Mouse (Mus musculus) liver, adult 2 months (tissue): ENCODE results near the gene 2310034G01Rik. TPM values are rescaled to one million over a fixed set of nuclear protein-coding genes. Genes with fewer than 3 reads are reported as not detected.
A peak's percentile ranks its signal among the peaks of the same experiment; 100 is the strongest.

Source experiments
- DNase-seq: peaks from one replicate; pipeline ENCODE4 v3.0.0-alpha.2; 2011; ENCODE audit warnings: low read depth, low spot score; ENCODE audit errors: extremely low read depth
- H3K27ac ChIP-seq: fragments of 200-500 bp; replicated peaks from 2 replicates; pipeline ENCODE4 v1.5.1; 2012; ENCODE audit warnings: low read depth, mild to moderate bottlenecking, control low read depth, inconsistent platforms, low read length; ENCODE audit not compliant: insufficient read depth
- H3K27me3 ChIP-seq: fragments of 200-500 bp; 2 replicates; pipeline ENCODE4 v1.6.1; 2012; ENCODE audit warnings: mild to moderate bottlenecking, moderate library complexity, low read length, inconsistent platforms; ENCODE audit not compliant: control insufficient read depth, insufficient read depth
- H3K36me3 ChIP-seq: fragments of 200-500 bp; 2 replicates; pipeline ENCODE4 v1.6.1; 2012; ENCODE audit warnings: low read length, inconsistent platforms; ENCODE audit not compliant: control insufficient read depth, insufficient read depth
- H3K4me1 ChIP-seq: fragments of 200-500 bp; 2 replicates; pipeline ENCODE4 v1.6.1; 2011; ENCODE audit warnings: low read length; ENCODE audit not compliant: control insufficient read depth, insufficient read depth
- H3K4me3 ChIP-seq: fragments of 200-500 bp; 2 replicates; pipeline ENCODE4 v1.5.1; 2011; ENCODE audit warnings: low read depth, mild to moderate bottlenecking, control low read depth, low read length, moderate library complexity; ENCODE audit not compliant: insufficient read depth
- H3K79me2 ChIP-seq: fragments of 200-500 bp; 2 replicates; pipeline ENCODE4 v1.6.1; 2012; ENCODE audit warnings: inconsistent platforms, mild to moderate bottlenecking, low read length, moderate library complexity; ENCODE audit not compliant: control insufficient read depth, insufficient read depth
- H3K9ac ChIP-seq: fragments of 200-500 bp; 2 replicates; pipeline ENCODE4 v1.6.1; 2012; ENCODE audit warnings: low read depth, mild to moderate bottlenecking, control low read depth, inconsistent platforms, low read length
- CTCF ChIP-seq: fragments of 200-500 bp; IDR thresholded peaks from 2 replicates; pipeline ENCODE4 v1.5.1; 2011; ENCODE audit warnings: low read depth, low read length, control low read depth
- POLR2A ChIP-seq: fragments of 200-500 bp; IDR thresholded peaks from 2 replicates; pipeline ENCODE4 v1.6.1; 2011; ENCODE audit warnings: low read length, control low read depth; ENCODE audit not compliant: insufficient read depth; ENCODE audit errors: extremely low read depth
- WGBS: fragments of 180-500 bp; shearing (Covaris S2); methylation state at CpG from one replicate; pipeline ENCODE4 v1.1.7; 2018; 5-methylcytosine and 5-hydroxymethylcytosine counted together
- polyA plus RNA-seq: library from polyadenylated mRNA; depleted of rRNA; stranded (reverse); fragments of >200 nt; gene quantifications from 2 replicates; pipeline ENCODE4 v1.2.3, GENCODE M21; 2012; rRNA removed
- total RNA-seq: library from RNA; depleted of rRNA; stranded (reverse); fragments of >200 nt; gene quantifications from 2 replicates; pipeline ENCODE4 v1.2.3, GENCODE M21; 2014; rRNA removed

Gene 2310034G01Rik
- total RNA-seq (0.09 and 0.40 TPM in 2 replicates), polyA plus RNA-seq (0.10 and 0.25 TPM in 2 replicates)

DNA sequence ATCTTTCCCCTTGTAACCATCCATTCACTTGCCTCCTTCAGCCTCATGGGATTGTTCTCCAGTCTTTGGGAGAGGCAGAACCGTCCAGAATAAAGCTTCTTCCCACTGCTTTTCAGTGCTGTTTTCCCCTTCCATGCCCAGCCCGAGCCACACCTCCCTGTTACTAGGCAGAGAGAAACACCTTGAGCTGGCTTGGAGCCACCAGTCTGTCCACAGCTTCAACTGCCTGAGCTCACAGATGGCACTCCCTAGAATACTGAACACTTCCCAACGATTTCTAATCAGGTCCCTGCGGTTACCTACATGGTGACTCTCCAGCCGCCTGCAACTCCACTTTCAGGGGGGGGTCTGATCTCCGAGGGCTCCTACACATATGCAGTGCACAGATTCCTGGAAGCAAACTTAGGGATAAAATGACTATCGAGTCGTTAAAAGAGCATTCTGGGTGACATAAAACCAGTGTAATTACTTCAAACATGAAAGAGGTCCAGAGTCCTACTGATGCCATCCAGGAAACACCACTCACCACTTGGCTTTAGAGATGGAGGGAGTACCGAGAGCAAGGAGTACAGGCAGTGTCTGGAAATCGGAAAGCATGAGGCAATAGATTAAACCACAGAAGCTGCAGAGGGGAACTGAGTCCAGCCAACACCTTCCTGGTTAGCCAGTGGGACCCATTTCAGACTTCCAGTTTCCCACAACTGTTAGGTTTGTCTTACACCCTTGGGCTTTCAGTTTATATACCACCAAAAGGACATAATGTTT is at the start of gene 2310034G01Rik:
2310034G01Rik (minus strand) TSS at position 135 of the 765 bp plus-strand sequence.
- 72% methylated on average over 10 of the region's 10 CpGs for WGBS
- no peak for DNase-seq
- Histone ChIP-seq H3K27me3 (no peaks in the 10 kb centered on the region), H3K4me3 (peak within 1 kb of the TSS; percentile 74), H3K79me2 (no peaks in the 10 kb centered on the region), H3K27ac (no peak within 1 kb of the TSS), H3K4me1 (peaks cover 4% of the 10 kb centered on the region; the same call in 1 of the 2 replicates), H3K36me3 (no peaks in the 10 kb centered on the region), H3K9ac (peak within 1 kb of the TSS; percentile 80)
- no peak for TF ChIP-seq CTCF
- no peak for TF ChIP-seq POLR2A

GRCm38 (mm10) chr19:46399886-46400285 is 49.8 kb upstream of the 2310034G01Rik start:
- DNase-seq, result no peak
- peaks cover 10% of the 10 kb centered on the region for H3K79me2 ChIP-seq
- H3K9ac ChIP-seq, result no peak overlapping the region
- H3K27me3 ChIP-seq, result no peaks in the 10 kb centered on the region
- H3K36me3 ChIP-seq, result peaks cover 4% of the 10 kb centered on the region; the same call in 1 of the 2 replicates
- WGBS, result 90% methylated on average over 7 of the region's 7 CpGs
- H3K27ac ChIP-seq, result no peak overlapping the region
- TF ChIP-seq POLR2A (no peak), CTCF (no peak)
- H3K4me1 ChIP-seq, result no peaks in the 10 kb centered on the region
- H3K4me3 ChIP-seq, result no peak overlapping the region

GRCm38 (mm10) chr19:46399372-46399771 is 49.3 kb upstream of the 2310034G01Rik start:
- 90% methylated on average over 6 of the region's 6 CpGs for WGBS
- no peak overlapping the region for H3K9ac ChIP-seq
- no peaks in the 10 kb centered on the region for H3K27me3 ChIP-seq
- no peak overlapping the region for H3K4me3 ChIP-seq
- DNase-seq, result no peak
- peaks cover 3% of the 10 kb centered on the region for H3K4me1 ChIP-seq
- H3K27ac ChIP-seq, result no peak overlapping the region
- peaks cover 4% of the 10 kb centered on the region; the same call in 1 of the 2 replicates for H3K36me3 ChIP-seq
- no peak for TF ChIP-seq POLR2A
- no peak for TF ChIP-seq CTCF
- H3K79me2 ChIP-seq, result peaks cover 14% of the 10 kb centered on the region

GRCm38 (mm10) chr19:46398401-46398800 is 48.3 kb upstream of the 2310034G01Rik start:
- WGBS, result 76% methylated on average over 3 of the region's 3 CpGs
- peaks cover 5% of the 10 kb centered on the region for H3K4me1 ChIP-seq
- no peak for TF ChIP-seq POLR2A
- no peak for TF ChIP-seq CTCF
- H3K4me3 ChIP-seq, result no peak overlapping the region
- peaks cover 2% of the 10 kb centered on the region; the same call in 1 of the 2 replicates for H3K36me3 ChIP-seq
- no peak overlapping the region for H3K27ac ChIP-seq
- no peaks in the 10 kb centered on the region for H3K27me3 ChIP-seq
- H3K9ac ChIP-seq, result no peak overlapping the region
- DNase-seq, result no peak
- H3K79me2 ChIP-seq, result peaks cover 13% of the 10 kb centered on the region

- Histone ChIP-seq H3K36me3 (no peaks in the 10 kb centered on the region), H3K4me1 (peaks cover 5% of the 10 kb centered on the region), H3K9ac (peak overlapping the region; percentile 79), H3K4me3 (peak overlapping the region; percentile 93), H3K79me2 (peaks cover 13% of the 10 kb centered on the region), H3K27ac (no peak overlapping the region), H3K27me3 (no peaks in the 10 kb centered on the region)
- WGBS, result 18% methylated on average over 18 of the region's 19 CpGs
- no peak for TF ChIP-seq POLR2A
- TF ChIP-seq CTCF, result no peak
- DNase-seq, result no peak
Measured at GRCm38 (mm10) chr19:46397436-46398001, 47.4 kb upstream of the 2310034G01Rik start.
